Mouse (Mus musculus): ENCODE data around the gene Onecut1. TPM values are rescaled to one million over a fixed set of nuclear protein-coding genes. Genes with fewer than 3 reads are reported as not detected.

The Onecut1 gene
- total and polyA plus RNA-seq, 3 experiments, result not detected

DNA sequence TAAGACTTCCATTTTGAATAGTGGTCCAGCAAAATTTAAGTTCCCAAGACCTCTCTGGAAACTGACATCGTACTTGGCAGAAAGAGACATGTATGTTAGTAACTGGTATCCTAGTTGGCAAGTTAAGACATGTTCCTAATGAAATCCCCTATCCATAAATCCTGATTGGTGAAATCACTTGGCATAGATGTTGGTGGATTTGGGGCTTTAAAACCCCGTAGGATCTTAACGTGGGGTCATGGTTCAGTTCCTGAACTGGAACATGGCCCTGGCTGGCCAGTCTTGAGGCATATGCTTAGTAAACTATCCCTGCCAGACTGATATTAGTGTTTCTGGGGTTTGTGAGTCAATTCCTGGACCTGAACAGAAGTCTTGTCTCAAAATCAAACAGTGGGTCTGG lies 76.0 kb downstream of the Onecut1 start:
- no peaks in the 10 kb centered on the region for H3K27me3 ChIP-seq (replicated peaks)
- dilution Hi-C loops (cut with MboI; ENCODE audit: extremely low pct_ligation_motif_present, extremely low pct_unique_long_range_greater_than_20kb, low sequenced_read_pairs) (no loop called here), in situ Hi-C loops (cut with MboI; ENCODE audit: low pct_ligation_motif_present, low pct_unique_long_range_greater_than_20kb, low sequenced_read_pairs) (no loop called here)
- H3K36me3 ChIP-seq (replicated peaks in 1 of 2; ENCODE audit: control insufficient read depth in 1 of 2, insufficient read depth in 1 of 2, low read length in 1 of 2), result no peaks in the 10 kb centered on the region
- peaks cover 25 to 52% of the 10 kb centered on the region in 2 experiments for H3K4me1 ChIP-seq (ENCODE audit: control insufficient read depth in 1 of 2, insufficient read depth in 2 of 2)
- H3K4me2 ChIP-seq (ENCODE audit: insufficient read depth, low read depth, poor library complexity, severe bottlenecking), result no peak overlapping the region
- no peak for TF ChIP-seq USF1 (IDR thresholded peaks at IDR 0.05; ENCODE audit: low read depth, low read length)
- no peak for TF ChIP-seq IRF4 (IDR thresholded peaks at IDR 0.05; ENCODE audit: low read depth, low read length)
- no peak for TF ChIP-seq POLR2A (IDR thresholded peaks at IDR 0.05; ENCODE audit: low read depth, low read length)
- TF ChIP-seq RAD21 (IDR thresholded peaks at IDR 0.05; ENCODE audit: low read depth, low read length), result no peak
- TF ChIP-seq JUN (IDR thresholded peaks at IDR 0.05; ENCODE audit: insufficient read depth, low read depth, low read length), result no peak
- no peak for TF ChIP-seq TBP (conservative IDR thresholded peaks at IDR 0.05; ENCODE audit: low read depth, low read length)
- TF ChIP-seq CHD2 (IDR thresholded peaks at IDR 0.05; ENCODE audit: low read length), result no peak
- TF ChIP-seq CHD1 (IDR thresholded peaks at IDR 0.05; ENCODE audit: low read depth, low read length), result no peak
- no peak for TF ChIP-seq ZMIZ1 (IDR thresholded peaks at IDR 0.05; ENCODE audit: low read depth, low read length)
- TF ChIP-seq USF2 (conservative IDR thresholded peaks at IDR 0.05; ENCODE audit: low read depth, low read length), result no peak
- TF ChIP-seq JUND (conservative IDR thresholded peaks at IDR 0.05; ENCODE audit: low read depth, low read length), result no peak
- no peak for TF ChIP-seq NRF1 (IDR thresholded peaks at IDR 0.05; ENCODE audit: low read depth, low read length)
- TF ChIP-seq E2F4 (IDR thresholded peaks at IDR 0.05; ENCODE audit: insufficient replicate concordance, low read depth, low read length), result no peak
- TF ChIP-seq ZC3H11A (IDR thresholded peaks at IDR 0.05; ENCODE audit: low read depth, low read length), result no peak
- no peak for TF ChIP-seq SMC3 (IDR thresholded peaks at IDR 0.05; ENCODE audit: low read depth, low read length)
- TF ChIP-seq GABPA (IDR thresholded peaks at IDR 0.05; ENCODE audit: insufficient replicate concordance, low read depth, low read length), result no peak
- no peaks in the 10 kb centered on the region for H3K9me3 ChIP-seq (replicated peaks; ENCODE audit: low read length)
- no peak overlapping the region for H3K27ac ChIP-seq (ENCODE audit: insufficient read depth, low read depth)
- H3K9ac ChIP-seq (ENCODE audit: insufficient read depth, low read depth), result no peak overlapping the region
- H3K4me3 ChIP-seq (replicated peaks in 1 of 3; ENCODE audit: low read depth in 2 of 3, low read length in 2 of 3, poor library complexity in 1 of 3), result no peak overlapping the region
- no peak for DNase-seq (ENCODE audit: extremely low read depth)
- no peaks in the 10 kb centered on the region for H3K79me2 ChIP-seq (replicated peaks; ENCODE audit: control insufficient read depth, extremely low read depth, insufficient read depth, poor library complexity, severe bottlenecking)

DNA sequence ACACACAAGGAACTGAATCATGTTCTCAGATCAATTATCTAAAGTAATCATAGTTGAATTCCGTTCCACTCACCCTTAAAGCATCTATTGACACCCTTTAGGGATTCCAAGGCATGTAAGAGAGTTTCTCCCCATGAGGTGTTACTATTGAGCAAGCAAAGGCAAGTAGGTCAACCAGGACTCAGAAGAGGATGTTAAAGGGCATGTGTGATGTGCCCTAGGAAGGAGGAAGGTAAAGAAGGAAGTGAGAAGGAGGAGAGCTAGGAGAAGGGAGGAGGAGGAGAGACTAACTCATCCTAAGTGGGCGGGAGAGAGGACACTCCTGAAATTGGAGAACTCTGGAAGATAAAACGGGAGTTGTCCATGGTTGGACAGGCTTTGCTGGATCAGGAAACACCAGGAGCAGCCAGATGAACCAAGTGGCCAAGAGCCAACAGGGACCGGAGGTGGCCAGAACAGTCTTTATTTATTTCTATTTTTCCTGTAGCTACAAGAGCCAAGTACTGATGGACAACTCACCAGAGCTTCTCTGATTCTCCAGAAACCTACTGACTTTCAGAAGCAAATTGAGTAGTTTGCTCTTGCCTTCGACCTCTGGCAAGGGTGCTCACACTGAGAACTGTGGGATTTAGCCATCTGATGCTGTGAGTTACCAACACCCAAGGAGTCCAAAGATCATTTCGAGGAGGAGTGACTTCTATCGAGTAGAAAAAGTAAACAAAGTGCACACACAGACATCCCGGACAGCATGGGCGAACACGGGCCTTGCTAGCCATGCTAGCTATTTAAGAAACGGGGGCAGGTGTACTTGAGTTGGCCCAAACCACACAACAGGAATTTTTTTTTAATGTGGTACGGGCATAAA lies 77.2 kb downstream of the Onecut1 start:
- Histone ChIP-seq H3K4me2 (ENCODE audit: insufficient read depth, low read depth, poor library complexity, severe bottlenecking) (no peak overlapping the region), H3K36me3 (replicated peaks in 1 of 2; ENCODE audit: control insufficient read depth in 1 of 2, insufficient read depth in 1 of 2, low read length in 1 of 2) (no peaks in the 10 kb centered on the region), H3K4me3 (replicated peaks in 1 of 3; ENCODE audit: low read depth in 2 of 3, low read length in 2 of 3, poor library complexity in 1 of 3) (no peak overlapping the region), H3K9ac (ENCODE audit: insufficient read depth, low read depth) (no peak overlapping the region), H3K4me1 (ENCODE audit: control insufficient read depth in 1 of 2, insufficient read depth in 2 of 2) (peaks cover 21 to 41% of the 10 kb centered on the region in 2 experiments), H3K27me3 (replicated peaks) (no peaks in the 10 kb centered on the region), H3K27ac (ENCODE audit: insufficient read depth, low read depth) (no peak overlapping the region), H3K79me2 (replicated peaks; ENCODE audit: control insufficient read depth, extremely low read depth, insufficient read depth, poor library complexity, severe bottlenecking) (no peaks in the 10 kb centered on the region), H3K9me3 (replicated peaks; ENCODE audit: low read length) (no peaks in the 10 kb centered on the region)
- no peak for DNase-seq (ENCODE audit: extremely low read depth)
- in situ Hi-C loops (cut with MboI; ENCODE audit: low pct_ligation_motif_present, low pct_unique_long_range_greater_than_20kb, low sequenced_read_pairs) (no loop called here), dilution Hi-C loops (cut with MboI; ENCODE audit: extremely low pct_ligation_motif_present, extremely low pct_unique_long_range_greater_than_20kb, low sequenced_read_pairs) (no loop called here)
- TF ChIP-seq RCOR1 (conservative IDR thresholded peaks at IDR 0.05; ENCODE audit: low read depth, low read length) (no peak), ZKSCAN1 (IDR thresholded peaks at IDR 0.05; ENCODE audit: borderline replicate concordance, low read depth, low read length) (no peak), CHD2 (IDR thresholded peaks at IDR 0.05; ENCODE audit: low read length) (no peak), ELF1 (IDR thresholded peaks at IDR 0.05; ENCODE audit: low read depth, low read length) (no peak), PAX5 (IDR thresholded peaks at IDR 0.05; ENCODE audit: low read length) (no peak), TBP (conservative IDR thresholded peaks at IDR 0.05; ENCODE audit: low read depth, low read length) (no peak)

Other genes with a start within 250 kb of the Onecut1 start
- 8.3 and 8.6 TPM in 2 replicates for gene Fam214a, start 91.0 kb downstream of the Onecut1 start, total RNA-seq (2012; rRNA removed)
- 4.6 and 6.2 TPM in 2 replicates for gene Fam214a, start 91.0 kb downstream of the Onecut1 start, total RNA-seq (2014; rRNA removed)
- gene Fam214a, start 91.0 kb downstream of the Onecut1 start, polyA plus RNA-seq (2012; ENCODE audit: insufficient read length, low read depth), result 7.0 and 7.7 TPM in 2 replicates
- gene Arpp19, start 175.7 kb downstream of the Onecut1 start, total RNA-seq (2012; rRNA removed), result 244 and 311 TPM in 2 replicates
- gene Arpp19, start 175.7 kb downstream of the Onecut1 start, total RNA-seq (2014; rRNA removed), result 194 and 233 TPM in 2 replicates
- 479 and 504 TPM in 2 replicates for gene Arpp19, start 175.7 kb downstream of the Onecut1 start, polyA plus RNA-seq (2012; ENCODE audit: insufficient read length, low read depth)
- 66.6 and 67.8 TPM in 2 replicates for gene Myo5a, start 209.1 kb downstream of the Onecut1 start, total RNA-seq (2012; rRNA removed)
- gene Myo5a, start 209.1 kb downstream of the Onecut1 start, total RNA-seq (2014; rRNA removed), result 55.0 and 65.7 TPM in 2 replicates
- gene Myo5a, start 209.1 kb downstream of the Onecut1 start, polyA plus RNA-seq (2012; ENCODE audit: insufficient read length, low read depth), result 94.6 and 107 TPM in 2 replicates